Mouse (Mus musculus) liver, embryonic 14.5 days (tissue): ENCODE measurements around the gene Arhgef17.

Source experiments
- CTCF ChIP-seq: IDR thresholded peaks from 2 replicates; pipeline ENCODE4 v1.5.1; 2016; ENCODE audit warnings: antibody characterized with exemption, low read depth, control low read depth
- EP300 ChIP-seq: IDR thresholded peaks from 2 replicates; pipeline ENCODE4 v1.6.1; 2016; ENCODE audit warnings: antibody characterized with exemption, low read depth

DNA sequence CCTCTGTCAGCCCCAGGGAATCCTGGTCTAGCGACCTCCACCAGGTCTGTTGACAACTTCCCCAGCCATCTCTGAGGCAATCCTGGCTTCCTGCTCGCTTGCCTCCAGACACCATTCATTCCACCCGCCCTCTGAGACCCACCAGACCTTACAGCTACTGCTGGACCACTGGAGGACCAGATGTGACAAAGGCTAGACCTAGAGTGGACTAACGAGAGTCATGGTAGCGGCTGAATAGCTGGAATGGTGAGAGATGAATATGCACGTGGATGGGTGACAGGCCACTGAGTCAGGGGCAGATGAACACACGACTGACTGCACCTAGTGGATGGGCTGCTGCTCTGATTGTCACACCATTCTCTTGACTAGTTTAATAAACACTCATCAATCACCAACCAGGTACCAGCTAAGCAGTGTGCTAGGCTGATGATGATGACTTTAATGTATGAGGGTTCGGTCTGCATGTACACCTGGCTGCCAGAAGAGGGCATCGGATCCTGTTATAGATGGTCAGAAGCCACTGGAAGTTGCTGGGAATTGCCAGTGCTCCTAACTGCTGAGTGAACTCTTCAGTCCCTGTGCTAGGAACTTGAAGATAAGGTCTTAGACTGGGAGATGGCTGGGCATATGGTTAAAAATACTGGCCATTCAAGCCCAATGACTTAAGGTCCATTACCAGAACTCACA, 29.3 kb downstream of the Arhgef17 start:
- TF ChIP-seq CTCF (peak; percentile 67), EP300 (no peak)
